Mouse (Mus musculus): ENCODE results near the gene Ncs1.

Gene Ncs1

DNA sequence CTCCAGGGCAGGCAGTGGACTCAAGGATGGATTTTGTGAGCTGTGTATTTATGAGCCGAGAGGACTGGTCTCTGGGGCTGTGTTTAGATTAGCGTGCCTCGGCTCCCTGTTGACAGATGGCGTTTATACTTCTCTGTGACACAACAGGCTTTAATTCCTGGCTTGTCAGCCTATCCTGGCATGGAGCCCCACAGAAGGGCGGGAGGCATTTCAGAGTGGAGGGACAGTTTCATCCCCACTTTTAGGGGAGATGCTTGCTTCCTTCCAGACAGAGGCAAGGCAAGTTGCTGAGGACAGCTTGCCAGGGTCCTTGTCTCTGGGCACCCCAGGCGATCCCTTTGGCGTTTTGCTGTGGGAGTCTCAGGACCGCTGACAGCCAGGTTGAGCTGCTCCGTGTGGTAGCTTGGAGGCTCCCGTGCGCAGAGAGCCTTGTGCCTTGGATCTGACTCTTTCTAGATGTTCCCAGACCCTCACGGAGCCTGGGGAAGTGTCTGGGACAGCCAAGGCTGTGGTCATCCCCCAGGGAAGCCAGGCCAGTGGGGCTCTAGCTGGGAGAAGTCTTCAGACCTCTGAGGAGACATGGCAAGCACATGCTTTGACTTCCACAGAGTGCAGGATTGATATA is 92.2 kb downstream of the Ncs1 start:
- DNase-seq (ENCODE audit: extremely low spot score, low spot score), result peak; percentile 16

DNA sequence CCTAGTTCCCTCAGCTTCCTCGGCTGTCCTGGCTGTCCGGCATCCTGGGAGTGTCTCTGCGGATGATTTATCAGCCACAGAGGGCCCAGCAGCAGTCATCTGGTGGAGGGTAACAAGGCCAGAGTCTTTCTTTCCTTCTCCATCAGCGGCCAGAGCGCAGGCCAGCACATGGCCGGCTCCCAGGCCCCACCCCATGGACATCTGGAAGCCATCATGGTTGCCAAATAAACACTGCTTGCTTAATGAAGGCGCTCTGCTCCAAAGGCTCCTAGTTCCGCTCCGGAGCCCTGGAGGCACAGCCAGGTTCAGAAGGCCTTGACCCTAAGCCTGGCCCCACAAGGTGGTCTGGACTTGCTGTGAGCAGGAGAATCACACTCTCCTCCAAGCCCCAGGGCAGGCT is 94.2 kb downstream of the Ncs1 start:
- peak; percentile 77 for DNase-seq (ENCODE audit: extremely low spot score, low spot score)

- DNase-seq (ENCODE audit: extremely low spot score, low spot score), result no peak
These were observed 96.3 kb downstream of the Ncs1 start for GRCm38 (mm10) chr2:31341726-31342535.

All from neural tube, embryonic 10.5 days (tissue).